In the genomic region with DNA sequence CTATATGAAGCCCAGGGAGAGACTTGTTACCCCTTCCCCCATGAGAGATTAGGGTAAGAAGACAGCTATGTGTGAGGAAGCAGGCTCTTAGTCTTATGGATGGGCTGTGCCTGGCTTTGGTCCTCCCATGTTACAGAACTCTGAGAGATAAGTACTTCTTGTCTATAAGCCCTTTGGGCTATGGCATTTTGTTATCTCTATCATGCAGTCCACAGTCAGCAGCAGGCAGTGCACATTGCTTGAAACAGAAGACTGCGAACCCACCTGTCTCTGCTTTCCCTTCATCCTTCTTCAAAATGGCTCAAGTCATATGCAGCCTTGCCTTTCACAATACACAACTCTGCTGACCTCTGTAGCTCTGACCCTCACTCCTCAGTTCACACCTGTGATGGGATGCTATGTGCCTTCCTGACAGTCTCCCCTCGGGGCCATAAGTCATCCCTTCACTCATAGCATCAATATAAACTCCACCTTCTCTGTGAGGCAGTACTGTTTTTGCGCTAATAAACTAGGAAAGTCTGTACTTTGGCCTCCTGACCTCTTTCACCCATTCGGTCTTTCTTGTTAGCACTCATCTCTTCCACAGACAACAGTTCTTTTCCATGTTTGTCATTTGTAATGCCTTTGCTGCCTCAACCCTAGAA, we compare ENCODE assay signal across 19 mouse cellular contexts.
DNase-seq lines count a peak whose midpoint lies in the region; ATAC-seq lines count a peak whose summit lies in the region.
"Had no signal": no experiment of that assay in that cellular context is flagged by ENCODE, and none has a peak within 500 bp of the region (broad histone marks: within the 10 kb centered on the region; RNA-seq: fewer than 3 reads in every experiment).

No protein-coding gene starts in this region.

- H3K36me3 ChIP-seq in liver, embryonic 13.5 days = no peaks in the 10 kb centered on the region
- H3K36me3 ChIP-seq in forebrain, embryonic 16.5 days (ENCODE audit: control insufficient read depth, insufficient read depth) = no peaks in the 10 kb centered on the region
- H3K36me3 ChIP-seq in embryonic facial prominence, embryonic 10.5 days (replicated peaks) = no peaks in the 10 kb centered on the region
- H3K36me3 ChIP-seq: embryonic facial prominence, embryonic 15.5 days; limb, embryonic 10.5 days; lung, embryonic 15.5 days had no signal

- peak; percentile 91 for ATAC-seq in erythroid progenitor cell, adult 5-6 weeks (replicated peaks; ENCODE audit: low FRiP score, poor library complexity, severe bottlenecking)
- ATAC-seq in liver, embryonic 13.5 days (ENCODE audit: low read depth) = peak; percentile 99
- ATAC-seq in forebrain, embryonic 16.5 days = no peak
- ATAC-seq: forebrain, embryonic 14.5 days had no signal

- WGBS in liver, embryonic 13.5 days (ENCODE audit: insufficient replicate concordance) = 43% methylated on average over 4 of the region's 4 CpGs
- 86% methylated on average over 4 of the region's 4 CpGs for WGBS in forebrain, embryonic 16.5 days
- 84% methylated on average over 4 of the region's 4 CpGs for WGBS in embryonic facial prominence, embryonic 10.5 days

- H3K9me3 ChIP-seq in liver, embryonic 13.5 days (replicated peaks) = no peaks in the 10 kb centered on the region
- H3K9me3 ChIP-seq in forebrain, embryonic 16.5 days (ENCODE audit: control insufficient read depth, low read length) = no peaks in the 10 kb centered on the region
- H3K9me3 ChIP-seq in embryonic facial prominence, embryonic 10.5 days = no peaks in the 10 kb centered on the region
- H3K9me3 ChIP-seq: embryonic facial prominence, embryonic 15.5 days; limb, embryonic 10.5 days; lung, embryonic 15.5 days; megakaryocyte, embryonic 14.5 days had no signal

- H3K27ac ChIP-seq in liver, embryonic 13.5 days = peak overlapping the region; percentile 95
- no peak overlapping the region for H3K27ac ChIP-seq in forebrain, embryonic 16.5 days (ENCODE audit: low read length)
- no peak overlapping the region for H3K27ac ChIP-seq in embryonic facial prominence, embryonic 10.5 days (replicated peaks)
- H3K27ac ChIP-seq: embryonic facial prominence, embryonic 15.5 days; hindbrain, embryonic 14.5 days; layer of hippocampus, adult 2 months; limb, embryonic 10.5 days; lung, embryonic 15.5 days had no signal

- peaks cover 70% of the 10 kb centered on the region for H3K4me1 ChIP-seq in liver, embryonic 13.5 days (replicated peaks)
- H3K4me1 ChIP-seq in forebrain, embryonic 16.5 days (replicated peaks; ENCODE audit: control insufficient read depth, insufficient read depth, low read length) = no peaks in the 10 kb centered on the region
- peaks cover 25% of the 10 kb centered on the region for H3K4me1 ChIP-seq in embryonic facial prominence, embryonic 10.5 days
- H3K4me1 ChIP-seq: megakaryocyte, embryonic 14.5 days had no signal

- peak overlapping the region; percentile 46 for H3K9ac ChIP-seq in liver, embryonic 13.5 days
- H3K9ac ChIP-seq in forebrain, embryonic 16.5 days (replicated peaks; ENCODE audit: low read depth, low read length) = no peak overlapping the region
- H3K9ac ChIP-seq: embryonic facial prominence, embryonic 15.5 days; hindbrain, embryonic 14.5 days; lung, embryonic 15.5 days had no signal

- DNase-seq in c-Kit-negative CD71-positive TER-119-positive erythroid progenitor cells, embryonic 14.5 days (ENCODE audit: low read depth, low spot score) = peak; percentile 52
- DNase-seq in liver, embryonic 13.5 days = peak; percentile 74
- DNase-seq in spleen, postnatal 14 days (ENCODE audit: low spot score in 2 of 2) = peak; percentile 2 to 8
- DNase-seq in MN1 (ENCODE audit: low spot score) = no peak
- no peak for DNase-seq in embryonic facial prominence, embryonic 10.5 days (ENCODE audit: low spot score)
- DNase-seq: adrenal gland, postnatal 25 days; cerebellum, adult 18-20 months; heart, adult 18-20 months; kidney, adult 9 months; retina, postnatal 1 day had no signal

- H3K27me3 ChIP-seq in liver, embryonic 13.5 days = no peaks in the 10 kb centered on the region
- H3K27me3 ChIP-seq in forebrain, embryonic 16.5 days (replicated peaks; ENCODE audit: control insufficient read depth, insufficient read depth, low read length) = no peaks in the 10 kb centered on the region
- peaks cover 27% of the 10 kb centered on the region for H3K27me3 ChIP-seq in embryonic facial prominence, embryonic 10.5 days (replicated peaks; ENCODE audit: low read depth, poor library complexity, severe bottlenecking)
- H3K27me3 ChIP-seq: lung, embryonic 15.5 days had no signal

- peak overlapping the region; percentile 60 for H3K4me2 ChIP-seq in liver, embryonic 13.5 days
- no peak overlapping the region for H3K4me2 ChIP-seq in forebrain, embryonic 16.5 days (ENCODE audit: low read length)
- H3K4me2 ChIP-seq: embryonic facial prominence, embryonic 15.5 days; hindbrain, embryonic 14.5 days; lung, embryonic 15.5 days had no signal

- H3K4me3 ChIP-seq in liver, embryonic 13.5 days (replicated peaks) = peak overlapping the region; percentile 19; the same call in 1 of the 2 replicates
- H3K4me3 ChIP-seq in forebrain, embryonic 16.5 days (replicated peaks; ENCODE audit: low read length) = no peak overlapping the region
- H3K4me3 ChIP-seq in embryonic facial prominence, embryonic 10.5 days = no peak overlapping the region
- H3K4me3 ChIP-seq: embryonic facial prominence, embryonic 15.5 days; layer of hippocampus, adult 2 months; limb, embryonic 10.5 days; lung, embryonic 15.5 days; megakaryocyte, embryonic 14.5 days had no signal

Comparison
In these comparisons a context has a peak if more than half of its experiments do, and no peak if none do; other contexts are left out.
1. DNase-seq: peak in c-Kit-negative CD71-positive TER-119-positive erythroid progenitor cells, embryonic 14.5 days (single experiment), liver, embryonic 13.5 days (single experiment) and spleen, postnatal 14 days (2 of 2); none in MN1 (single experiment) and embryonic facial prominence, embryonic 10.5 days (single experiment).